Mouse (Mus musculus) neural tube, embryonic 11.5 days (tissue): ENCODE results near the gene Clps. TPM values are rescaled to one million over a fixed set of nuclear protein-coding genes. Genes with fewer than 3 reads are reported as not detected.
A peak's percentile ranks its signal among the peaks of the same experiment; 100 is the strongest.

Experiments
- ATAC-seq: fragments of 200-750 bp; cut with Nextera tagmentation; 2 replicates; pipeline ENCODE4 v1.8.0; 2017; ENCODE audit warnings: moderate number of reproducible peaks, mild to moderate bottlenecking, moderate TSS enrichment, moderate library complexity; ENCODE audit not compliant: insufficient read depth, low FRiP score, low TSS enrichment
- DNase-seq: peaks from one replicate; pipeline ENCODE4 v3.0.0-alpha.2; 2015; ENCODE audit warnings: low spot score
- H3K27ac ChIP-seq: fragments of 300-500 bp; sonication (generic); 2 replicates; pipeline ENCODE4 v1.5.1; 2014; ENCODE audit warnings: low read depth, mild to moderate bottlenecking, low read length
- H3K27me3 ChIP-seq: fragments of 300-500 bp; sonication (generic); 2 replicates; pipeline ENCODE4 v1.6.1; 2014; ENCODE audit warnings: mild to moderate bottlenecking, low read length, mixed read lengths; ENCODE audit not compliant: control insufficient read depth, insufficient read depth
- H3K36me3 ChIP-seq: fragments of 300-500 bp; sonication (generic); 2 replicates; pipeline ENCODE4 v1.6.1; 2014; ENCODE audit warnings: mild to moderate bottlenecking, low read length, moderate library complexity, mixed read lengths; ENCODE audit not compliant: control insufficient read depth, insufficient read depth
- H3K4me1 ChIP-seq: fragments of 300-500 bp; sonication (generic); 2 replicates; pipeline ENCODE4 v1.6.1; 2014; ENCODE audit warnings: low read length, mixed read lengths; ENCODE audit not compliant: control insufficient read depth, insufficient read depth
- H3K4me2 ChIP-seq: fragments of 300-500 bp; sonication (generic); 2 replicates; pipeline ENCODE4 v1.6.1; 2014; ENCODE audit warnings: low read depth, mild to moderate bottlenecking, moderate library complexity
- H3K4me3 ChIP-seq: fragments of 300-500 bp; sonication (generic); 2 replicates; pipeline ENCODE4 v1.5.1; 2014; ENCODE audit warnings: low read depth, low read length
- H3K9ac ChIP-seq: fragments of 300-500 bp; sonication (generic); 2 replicates; pipeline ENCODE4 v1.6.1; 2014; ENCODE audit warnings: mild to moderate bottlenecking, low read length
- H3K9me3 ChIP-seq: fragments of 300-500 bp; sonication (generic); 2 replicates; pipeline ENCODE4 v1.6.1; 2016; ENCODE audit warnings: low read length; ENCODE audit not compliant: control insufficient read depth
- WGBS: fragments of 180-500 bp; shearing (Covaris S2); extraction: QIAGEN DNeasy Blood & Tissue Kit; methylation state at CpG from one replicate; pipeline ENCODE4 v1.1.7; 2014; 5-methylcytosine and 5-hydroxymethylcytosine counted together
- polyA plus RNA-seq: library from polyadenylated mRNA; unstranded; fragments of >200 nt; fragmentation: Nextera tagmentation; extraction: Ambion mirVana; gene quantifications from 2 replicates; pipeline ENCODE4 v1.2.1, GENCODE M21; 2014

Gene Clps
- polyA plus RNA-seq, 1 experiment from 2014 or later = not detected

GRCm38 (mm10) chr17:28524009-28524695 lies 36.4 kb downstream of the Clps start:
- Histone ChIP-seq H3K4me1 (no peaks in the 10 kb centered on the region), H3K4me2 (no peak overlapping the region), H3K36me3 (no peaks in the 10 kb centered on the region), H3K27me3 (peaks cover 5% of the 10 kb centered on the region; the same call in 1 of the 2 replicates), H3K27ac (no peak overlapping the region), H3K9me3 (no peaks in the 10 kb centered on the region), H3K9ac (no peak overlapping the region), H3K4me3 (no peak overlapping the region)
- WGBS = 83% methylated on average over 23 of the region's 23 CpGs
- DNase-seq (no peak), ATAC-seq (no peak)

GRCm38 (mm10) chr17:28523355-28524008 lies 37.1 kb downstream of the Clps start:
- H3K27ac ChIP-seq = 0 out of 2 replicates have a peak overlapping the region, but pooled peaks have one; percentile 49
- H3K36me3 ChIP-seq = no peaks in the 10 kb centered on the region
- H3K4me1 ChIP-seq = 0 out of 2 replicates have a peak, but pooled peaks cover 2% of the 10 kb centered on the region
- H3K4me3 ChIP-seq = peak overlapping the region; percentile 73
- ATAC-seq (peak; percentile 4; the same call in 1 of the 2 replicates), DNase-seq (no peak)
- H3K27me3 ChIP-seq = peaks cover 10% of the 10 kb centered on the region
- peak overlapping the region; percentile 97 for H3K4me2 ChIP-seq
- no peaks in the 10 kb centered on the region for H3K9me3 ChIP-seq
- 7% methylated on average over 27 of the region's 28 CpGs for WGBS
- H3K9ac ChIP-seq = peak overlapping the region; percentile 65

- DNase-seq (peak; percentile 86), ATAC-seq (peak; percentile 76)
- Histone ChIP-seq H3K4me1 (0 out of 2 replicates have a peak, but pooled peaks cover 5% of the 10 kb centered on the region), H3K9ac (peak overlapping the region; percentile 65), H3K4me2 (peak overlapping the region; percentile 97), H3K4me3 (peak overlapping the region; percentile 73), H3K36me3 (no peaks in the 10 kb centered on the region), H3K27ac (0 out of 2 replicates have a peak overlapping the region, but pooled peaks have one; percentile 49), H3K27me3 (peaks cover 12% of the 10 kb centered on the region), H3K9me3 (no peaks in the 10 kb centered on the region)
- 0% methylated on average over 33 of the region's 66 CpGs for WGBS
Observed at GRCm38 (mm10) chr17:28522623-28523354, 37.8 kb downstream of the Clps start.

- Histone ChIP-seq H3K9ac (no peak overlapping the region), H3K27me3 (peaks cover 14% of the 10 kb centered on the region), H3K27ac (no peak overlapping the region), H3K4me2 (no peak overlapping the region), H3K36me3 (no peaks in the 10 kb centered on the region), H3K9me3 (no peaks in the 10 kb centered on the region), H3K4me3 (no peak overlapping the region), H3K4me1 (0 out of 2 replicates have a peak, but pooled peaks cover 5% of the 10 kb centered on the region)
- ATAC-seq = no peak
- WGBS = 27% methylated on average over 6 of the region's 6 CpGs
- no peak for DNase-seq
Observed at GRCm38 (mm10) chr17:28521920-28522319, 38.6 kb downstream of the Clps start.

GRCm38 (mm10) chr17:28521071-28521726 lies 39.4 kb downstream of the Clps start:
- Histone ChIP-seq H3K4me1 (0 out of 2 replicates have a peak, but pooled peaks cover 5% of the 10 kb centered on the region), H3K9ac (no peak overlapping the region), H3K36me3 (no peaks in the 10 kb centered on the region), H3K9me3 (no peaks in the 10 kb centered on the region), H3K4me3 (no peak overlapping the region), H3K27ac (no peak overlapping the region), H3K4me2 (no peak overlapping the region), H3K27me3 (peaks cover 15% of the 10 kb centered on the region)
- WGBS = 65% methylated on average over 5 of the region's 5 CpGs
- no peak for ATAC-seq
- DNase-seq = no peak

- 69% methylated on average over 4 of the region's 4 CpGs for whole genome bisulfite sequencing
- no peak for ATAC-seq
- H3K4me2 ChIP-seq = no peak overlapping the region
- no peaks in the 10 kb centered on the region for H3K9me3 ChIP-seq
- no peak for DNase-seq
- no peaks in the 10 kb centered on the region for H3K36me3 ChIP-seq
- peaks cover 18% of the 10 kb centered on the region for H3K27me3 ChIP-seq
- H3K4me1 ChIP-seq = 0 out of 2 replicates have a peak, but pooled peaks cover 5% of the 10 kb centered on the region
- no peak overlapping the region for H3K4me3 ChIP-seq
- H3K9ac ChIP-seq = no peak overlapping the region
- no peak overlapping the region for H3K27ac ChIP-seq
Observed at GRCm38 (mm10) chr17:28520561-28520960, 40.0 kb downstream of the Clps start.

- Histone ChIP-seq H3K9ac (no peak overlapping the region), H3K9me3 (no peaks in the 10 kb centered on the region), H3K27ac (no peak overlapping the region), H3K4me2 (no peak overlapping the region), H3K36me3 (no peaks in the 10 kb centered on the region), H3K27me3 (peaks cover 18% of the 10 kb centered on the region), H3K4me3 (no peak overlapping the region), H3K4me1 (0 out of 2 replicates have a peak, but pooled peaks cover 5% of the 10 kb centered on the region)
- DNase-seq = no peak
- WGBS = 96% methylated on average over 3 of the region's 3 CpGs
- no peak for ATAC-seq
Observed at GRCm38 (mm10) chr17:28519827-28520226, 40.7 kb downstream of the Clps start.

GRCm38 (mm10) chr17:28518615-28519071 lies 41.9 kb downstream of the Clps start:
- Histone ChIP-seq H3K36me3 (no peaks in the 10 kb centered on the region), H3K9me3 (no peaks in the 10 kb centered on the region), H3K4me3 (peak overlapping the region; percentile 37), H3K9ac (peak overlapping the region; percentile 57), H3K27ac (no peak overlapping the region), H3K27me3 (peaks cover 18% of the 10 kb centered on the region), H3K4me1 (0 out of 2 replicates have a peak, but pooled peaks cover 5% of the 10 kb centered on the region), H3K4me2 (peak overlapping the region; percentile 67)
- ATAC-seq = no peak
- WGBS = 22% methylated on average over 8 of the region's 8 CpGs
- no peak for DNase-seq
